Mouse (Mus musculus) kidney, adult 11 months (tissue): Measurements from ENCODE around the gene Acap1.

Source experiments
- DNase-seq: peaks from one replicate; pipeline ENCODE4 v3.0.0; 2022

Gene Acap1

GRCm38 (mm10) chr11:69900471-69901405, 5.4 kb upstream of the Acap1 start, which contains the start of the genes 2810408A11Rik and Neurl4:
TSS of gene 2810408A11Rik (minus strand) at chr11:69900987.
TSS of gene Neurl4 (plus strand) at chr11:69901072.
- peak; percentile 95 for DNase-seq

- no peak for DNase-seq
Observed at GRCm38 (mm10) chr11:69899870-69900269, 4.5 kb upstream of the Acap1 start.

GRCm38 (mm10) chr11:69894671-69895070, 668 bp downstream of the Acap1 start:
- DNase-seq, result no peak

GRCm38 (mm10) chr11:69891482-69891881, 3.9 kb downstream of the Acap1 start:
- DNase-seq, result no peak

GRCm38 (mm10) chr11:69886907-69887635, 8.3 kb downstream of the Acap1 start:
- DNase-seq, result no peak

- no peak for DNase-seq
Observed at GRCm38 (mm10) chr11:69884663-69885062, 10.7 kb downstream of the Acap1 start.

GRCm38 (mm10) chr11:69884240-69884639, 11.1 kb downstream of the Acap1 start:
- DNase-seq, result no peak

- no peak for DNase-seq
Observed at GRCm38 (mm10) chr11:69883527-69884151, 11.7 kb downstream of the Acap1 start.

- DNase-seq, result no peak
Observed at GRCm38 (mm10) chr11:69883066-69883465, 12.3 kb downstream of the Acap1 start.

GRCm38 (mm10) chr11:69881787-69882670, 13.3 kb downstream of the Acap1 start:
- DNase-seq, result no peak

- DNase-seq, result peak; percentile 92
Observed at GRCm38 (mm10) chr11:69880853-69881603, 14.3 kb downstream of the Acap1 start, which contains the start of gene Kctd11. TSS of gene Kctd11 (minus strand) at chr11:69881406.

- peak; percentile 83 for DNase-seq
Observed at GRCm38 (mm10) chr11:69880506-69880852, 14.9 kb downstream of the Acap1 start.

- DNase-seq, result no peak
Observed at GRCm38 (mm10) chr11:69879711-69880110, 15.6 kb downstream of the Acap1 start.

- no peak for DNase-seq
Observed at GRCm38 (mm10) chr11:69878952-69879351, 16.4 kb downstream of the Acap1 start.

- DNase-seq, result no peak
Observed at GRCm38 (mm10) chr11:69878399-69878798, 16.9 kb downstream of the Acap1 start.

GRCm38 (mm10) chr11:69877878-69878277, 17.5 kb downstream of the Acap1 start, which contains the start of gene Tmem95:
TSS of gene Tmem95 (minus strand) at chr11:69878018.
- no peak for DNase-seq

GRCm38 (mm10) chr11:69876867-69877266, 18.5 kb downstream of the Acap1 start:
- peak; percentile 77 for DNase-seq

GRCm38 (mm10) chr11:69876186-69876585, 19.2 kb downstream of the Acap1 start:
- DNase-seq, result no peak

GRCm38 (mm10) chr11:69872451-69872850, 22.9 kb downstream of the Acap1 start:
- no peak for DNase-seq

- no peak for DNase-seq
Observed at GRCm38 (mm10) chr11:69871822-69872221, 23.5 kb downstream of the Acap1 start.
